Mouse (Mus musculus) stomach, embryonic 15.5 days (tissue): ENCODE measurements around the gene Mms19. TPM values are rescaled to one million over a fixed set of nuclear protein-coding genes. Genes with fewer than 3 reads are reported as not detected.
"Not testable (repeated sequence)": the region's sequence is repeated elsewhere in the genome, so short reads cannot be mapped to it uniquely, and the experiment has no call there.

ENCODE experiments used
- ATAC-seq: fragments of 200-750 bp; cut with Nextera tagmentation; 2 replicates; pipeline ENCODE4 v1.8.0; 2017; ENCODE audit warnings: low read depth, moderate number of reproducible peaks, moderate TSS enrichment; ENCODE audit not compliant: insufficient read depth, low FRiP score
- H3K27ac ChIP-seq: fragments of 300-500 bp; sonication (generic); 2 replicates; pipeline ENCODE4 v1.5.1; 2015; ENCODE audit warnings: mild to moderate bottlenecking, inconsistent platforms
- H3K27me3 ChIP-seq: fragments of 300-500 bp; sonication (generic); replicated peaks from 2 replicates; pipeline ENCODE4 v1.6.1; 2015; ENCODE audit warnings: inconsistent platforms
- H3K36me3 ChIP-seq: fragments of 300-500 bp; sonication (generic); 2 replicates; pipeline ENCODE4 v1.6.1; 2015; ENCODE audit warnings: inconsistent platforms
- H3K4me1 ChIP-seq: fragments of 300-500 bp; sonication (generic); 2 replicates; pipeline ENCODE4 v1.6.1; 2015; ENCODE audit warnings: inconsistent platforms
- H3K4me2 ChIP-seq: fragments of 300-500 bp; sonication (generic); 2 replicates; pipeline ENCODE4 v1.6.1; 2015; ENCODE audit warnings: mild to moderate bottlenecking, inconsistent platforms
- H3K4me3 ChIP-seq: fragments of 300-500 bp; sonication (generic); replicated peaks from 2 replicates; pipeline ENCODE4 v1.5.1; 2015; ENCODE audit warnings: inconsistent platforms
- H3K9ac ChIP-seq: fragments of 300-500 bp; sonication (generic); 2 replicates; pipeline ENCODE4 v1.6.1; 2015; ENCODE audit warnings: inconsistent platforms
- H3K9me3 ChIP-seq: fragments of 300-500 bp; sonication (generic); 2 replicates; pipeline ENCODE4 v1.6.1; 2016; ENCODE audit warnings: inconsistent platforms
- whole genome bisulfite sequencing: fragments of 180-500 bp; shearing (Covaris S2); methylation state at CpG from one replicate; pipeline ENCODE4 v1.1.7; 2015; 5-methylcytosine and 5-hydroxymethylcytosine counted together
- polyA plus RNA-seq: library from polyadenylated mRNA; unstranded; fragments of >200 nt; fragmentation: Nextera tagmentation; extraction: Ambion mirVana; gene quantifications from 2 replicates; pipeline ENCODE4 v1.2.1, GENCODE M21; 2015

Gene Mms19
- polyA plus RNA-seq, 1 experiment from 2014 or later = 28.2 TPM

DNA sequence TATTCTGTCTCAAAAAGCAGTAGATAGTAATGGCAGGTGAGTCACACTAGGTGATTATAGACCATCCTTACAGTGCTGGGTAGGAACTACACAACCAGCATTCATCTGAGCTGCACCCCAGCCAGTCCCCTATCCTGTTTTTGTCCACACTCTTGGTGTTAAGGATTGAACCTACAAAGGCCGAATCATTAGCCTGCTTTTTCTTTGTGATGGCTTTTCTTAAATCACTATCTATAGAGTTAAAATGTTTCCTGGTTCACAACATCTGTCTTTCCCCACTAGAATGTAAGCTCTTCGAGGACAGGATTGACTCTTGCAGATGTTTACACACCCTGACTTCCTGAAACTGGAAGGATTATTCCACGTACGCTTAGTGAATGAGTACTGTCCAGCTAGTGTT, 61.5 kb downstream of the Mms19 start:
- Histone ChIP-seq H3K9me3 (no peaks in the 10 kb centered on the region), H3K27ac (no peak overlapping the region), H3K36me3 (peaks cover 33% of the 10 kb centered on the region), H3K27me3 (no peaks in the 10 kb centered on the region), H3K4me3 (no peak overlapping the region), H3K4me2 (no peak overlapping the region), H3K4me1 (no peaks in the 10 kb centered on the region), H3K9ac (no peak overlapping the region)
- 67% methylated on average over 4 of the region's 4 CpGs for WGBS
- no peak for ATAC-seq

DNA sequence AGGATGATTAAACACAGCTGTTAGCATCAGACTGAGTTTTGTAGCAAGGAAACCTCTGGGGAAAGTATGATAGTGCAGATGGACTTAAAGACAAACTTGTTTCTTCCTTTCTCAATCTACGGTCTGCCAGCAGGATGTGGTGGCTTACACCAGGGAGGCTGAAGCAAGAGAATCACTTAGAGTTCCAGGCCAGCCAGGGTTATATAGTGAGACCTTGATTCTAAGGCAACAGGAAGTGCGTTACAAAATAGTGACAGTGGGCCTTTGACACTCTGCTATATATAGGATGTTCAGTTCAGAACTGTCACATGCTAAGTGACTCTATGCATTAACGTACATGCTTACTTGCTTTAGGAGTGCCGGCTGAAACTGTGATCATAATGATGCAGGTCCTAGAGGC, 64.1 kb downstream of the Mms19 start:
- 79% methylated on average over 4 of the region's 4 CpGs for WGBS
- H3K27ac ChIP-seq = no peak overlapping the region
- no peaks in the 10 kb centered on the region for H3K9me3 ChIP-seq
- ATAC-seq = no peak
- H3K9ac ChIP-seq = no peak overlapping the region
- no peak overlapping the region for H3K4me2 ChIP-seq
- H3K36me3 ChIP-seq = peaks cover 31% of the 10 kb centered on the region
- peaks cover 14% of the 10 kb centered on the region for H3K4me1 ChIP-seq
- H3K4me3 ChIP-seq = no peak overlapping the region
- H3K27me3 ChIP-seq = no peaks in the 10 kb centered on the region

GRCm38 (mm10) chr19:41915294-41915693, 65.7 kb downstream of the Mms19 start:
- Histone ChIP-seq H3K4me3 (no peak overlapping the region), H3K36me3 (peaks cover 29% of the 10 kb centered on the region)
- 85% methylated on average over 3 of the region's 3 CpGs for WGBS

GRCm38 (mm10) chr19:41914592-41914882, 66.4 kb downstream of the Mms19 start:
- ATAC-seq, H3K27me3 ChIP-seq, H3K9ac ChIP-seq, H3K4me3 ChIP-seq, H3K9me3 ChIP-seq, H3K27ac ChIP-seq: not testable (repeated sequence)
- Histone ChIP-seq H3K4me2 (peak overlapping the region; percentile 82; the same call in 1 of the 2 replicates), H3K36me3 (peaks cover 29% of the 10 kb centered on the region), H3K4me1 (peaks cover 14% of the 10 kb centered on the region)

More at GRCm38 (mm10) chr19:41915294-41915693, 65.7 kb downstream of the Mms19 start:
- peaks cover 14% of the 10 kb centered on the region for H3K4me1 ChIP-seq
- no peaks in the 10 kb centered on the region for H3K9me3 ChIP-seq
- ATAC-seq = no peak
- H3K27me3 ChIP-seq = no peaks in the 10 kb centered on the region
- no peak overlapping the region for H3K9ac ChIP-seq
- H3K27ac ChIP-seq = no peak overlapping the region
- H3K4me2 ChIP-seq = no peak overlapping the region

DNA sequence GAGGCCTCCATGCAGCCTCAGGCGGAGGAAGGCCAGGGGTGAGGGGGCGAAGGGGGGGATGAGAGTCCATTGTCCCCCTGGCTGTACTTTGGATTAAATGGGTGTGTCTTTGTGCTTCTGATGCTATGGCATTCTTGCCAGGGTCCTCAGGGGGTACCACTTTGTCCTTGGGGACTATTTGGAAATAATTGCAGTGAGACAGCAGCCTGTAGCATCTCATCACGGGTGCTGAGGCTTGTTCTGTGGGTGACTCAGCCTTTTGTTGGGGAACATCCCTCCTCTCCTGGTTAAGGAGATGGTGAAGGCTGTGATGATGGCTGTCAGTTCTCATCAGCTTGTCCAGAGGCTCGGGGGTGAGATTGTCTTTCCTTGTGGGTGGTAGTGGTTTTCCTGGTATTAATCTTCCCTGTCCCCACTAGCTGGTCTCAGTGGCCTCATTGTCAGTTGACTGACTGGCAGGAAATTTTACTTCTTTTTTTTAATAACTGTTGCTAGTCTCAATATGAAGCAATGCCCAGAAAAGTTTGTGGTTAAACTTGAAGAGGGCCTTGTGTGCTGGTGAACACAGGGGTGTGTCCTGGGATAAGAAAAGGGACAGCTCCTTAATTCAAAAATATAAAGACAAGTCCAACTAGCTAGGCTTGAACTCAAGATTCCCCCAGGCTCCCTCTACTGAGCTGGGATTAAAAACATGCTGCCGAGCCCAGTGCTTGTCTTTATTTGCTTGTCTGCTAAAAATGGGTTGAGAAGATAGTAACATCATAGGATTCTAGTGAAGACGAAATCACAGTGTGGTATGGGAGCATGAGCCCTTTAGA, 67.0 kb downstream of the Mms19 start:
- Histone ChIP-seq H3K9ac (peak overlapping the region; percentile 13; the same call in 1 of the 2 replicates), H3K36me3 (peaks cover 24% of the 10 kb centered on the region), H3K4me3 (peak overlapping the region; percentile 96), H3K27ac (no peak overlapping the region), H3K4me2 (peak overlapping the region; percentile 82), H3K4me1 (peaks cover 14% of the 10 kb centered on the region), H3K27me3 (no peaks in the 10 kb centered on the region), H3K9me3 (no peaks in the 10 kb centered on the region)
- no peak for ATAC-seq
- WGBS = 41% methylated on average over 6 of the region's 6 CpGs

DNA sequence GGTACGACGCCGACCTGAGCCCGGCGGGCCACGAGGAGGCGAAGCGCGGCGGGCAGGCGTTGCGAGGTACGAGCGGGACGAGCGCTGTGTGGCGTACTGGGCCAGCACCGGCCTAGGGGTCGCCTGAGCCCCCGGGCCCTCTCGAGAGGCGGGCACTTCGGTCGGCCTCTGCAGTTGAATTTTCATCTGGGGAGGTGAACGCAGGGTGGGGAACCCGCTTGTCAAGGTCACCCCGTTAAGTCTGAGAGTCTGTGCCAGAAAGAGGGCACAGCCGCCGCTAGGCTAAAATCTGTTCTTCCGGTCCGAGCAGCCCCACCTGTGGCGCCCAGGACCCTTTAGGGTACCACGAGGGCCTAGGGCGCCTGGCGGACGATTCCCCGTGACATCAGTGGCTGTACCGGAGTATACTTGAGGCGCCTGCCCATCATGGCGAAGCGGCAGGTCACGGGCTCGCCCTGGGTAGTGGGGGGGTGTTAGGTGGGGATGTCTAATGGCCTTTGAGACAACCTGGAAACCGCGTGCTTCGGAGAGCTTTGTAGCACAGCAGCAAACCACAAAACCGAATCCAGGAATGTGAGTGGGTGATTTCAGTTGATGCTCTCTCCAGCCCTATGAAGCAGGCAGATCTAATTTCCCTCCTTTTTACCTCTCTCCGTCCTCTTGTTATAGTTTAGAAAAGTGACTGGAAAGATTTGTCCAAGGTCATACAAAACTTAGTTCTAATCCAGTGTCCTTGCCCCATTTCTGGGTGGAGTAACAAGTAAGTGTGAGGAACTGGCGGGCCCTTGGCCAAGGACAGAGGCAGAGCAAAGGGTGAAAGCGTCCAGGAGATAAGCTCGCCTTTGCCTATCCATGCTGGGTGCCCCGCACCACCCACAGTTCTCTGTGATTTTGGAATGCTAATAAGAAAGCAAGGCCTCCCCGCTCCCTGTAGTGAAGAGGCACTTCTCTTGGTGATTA, 68.6 kb downstream of the Mms19 start:
- peaks cover 20% of the 10 kb centered on the region for H3K4me1 ChIP-seq
- H3K27me3 ChIP-seq = no peaks in the 10 kb centered on the region
- no peaks in the 10 kb centered on the region for H3K9me3 ChIP-seq
- peak; percentile 24 for ATAC-seq
- peak overlapping the region; percentile 96 for H3K4me3 ChIP-seq
- peak overlapping the region; percentile 82 for H3K4me2 ChIP-seq
- H3K9ac ChIP-seq = peak overlapping the region; percentile 92
- H3K36me3 ChIP-seq = peaks cover 18% of the 10 kb centered on the region
- WGBS = 1% methylated on average over 53 of the region's 53 CpGs
- H3K27ac ChIP-seq = peak overlapping the region; percentile 93

DNA sequence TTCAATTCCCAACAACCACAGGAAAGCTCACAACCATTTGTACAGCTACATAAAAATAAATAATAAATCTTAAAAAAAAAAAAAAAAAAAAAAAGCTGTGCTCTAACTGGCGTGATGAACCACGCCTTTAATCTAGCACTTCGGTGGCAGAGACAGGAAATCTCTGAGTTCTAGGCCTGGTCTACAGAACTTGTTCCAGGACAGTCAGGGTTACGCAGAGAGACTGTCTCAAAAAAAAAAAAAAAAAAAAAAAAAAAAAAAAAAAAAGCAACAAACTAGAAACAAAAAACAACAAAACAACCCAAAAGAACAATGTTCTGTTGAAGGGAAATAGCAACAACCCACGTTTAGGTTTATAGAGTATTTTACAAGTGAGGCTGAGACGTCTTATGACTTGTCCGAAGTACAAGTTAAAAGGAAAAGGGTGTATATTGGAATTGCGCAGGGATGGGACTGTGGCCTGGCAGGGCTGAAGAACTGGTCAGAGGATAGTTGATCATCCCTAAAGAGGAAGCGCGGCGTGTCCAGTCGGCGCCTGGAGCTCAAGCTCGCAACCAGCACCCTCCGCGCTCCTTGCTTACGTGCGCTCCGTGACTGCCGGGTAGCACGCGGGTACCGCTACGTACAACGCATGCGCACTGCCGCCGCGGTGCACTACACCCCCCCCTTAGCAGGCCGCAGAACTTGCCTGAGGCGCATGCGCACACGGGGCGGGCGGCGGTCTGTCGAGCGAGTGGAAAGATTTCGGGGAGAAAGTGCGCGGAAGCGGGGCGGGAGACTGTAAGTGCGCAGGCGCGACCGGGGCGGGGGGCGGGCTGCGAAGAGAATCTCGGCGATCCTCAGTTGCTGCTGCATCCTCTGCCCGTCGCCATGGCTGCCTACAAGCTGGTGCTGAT, 69.5 kb downstream of the Mms19 start, which contains the start of gene Pgam1:
TSS of gene Pgam1 (plus strand) at position 746 of the 896 bp plus-strand sequence.
- Histone ChIP-seq H3K36me3 (peaks cover 9% of the 10 kb centered on the region; the same call in 1 of the 2 replicates), H3K4me2 (peak within 1 kb of the TSS; percentile 82), H3K9me3 (no peaks in the 10 kb centered on the region), H3K9ac (peak within 1 kb of the TSS; percentile 92), H3K27me3 (no peaks in the 10 kb centered on the region), H3K4me3 (peak within 1 kb of the TSS; percentile 96), H3K27ac (peak within 1 kb of the TSS; percentile 96), H3K4me1 (peaks cover 27% of the 10 kb centered on the region)
- WGBS = 5% methylated on average over 54 of the region's 54 CpGs
- peak; percentile 96 for ATAC-seq

DNA sequence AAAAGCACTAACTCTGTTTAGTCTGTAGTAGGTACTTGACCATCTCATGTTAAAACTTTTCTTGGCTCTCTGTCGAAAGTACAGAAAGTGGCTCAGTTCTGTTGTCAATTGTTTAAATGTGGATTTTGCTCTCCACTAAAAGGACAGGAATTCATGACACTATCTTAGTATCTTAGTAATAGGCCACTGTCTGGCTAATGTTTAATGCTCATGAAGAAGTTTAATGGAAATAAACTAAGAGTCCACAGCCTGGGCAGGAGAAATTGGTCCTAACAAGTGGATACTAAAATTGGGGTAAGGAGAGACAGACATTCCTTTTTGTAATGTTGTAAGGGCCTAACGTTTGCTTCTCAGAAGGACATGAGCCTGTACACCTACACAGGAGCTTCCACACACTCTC, 70.6 kb downstream of the Mms19 start:
- H3K27ac ChIP-seq = no peak overlapping the region
- WGBS = 84% methylated on average over 2 of the region's 2 CpGs

GRCm38 (mm10) chr19:41908736-41909135, 72.2 kb downstream of the Mms19 start:
- Histone ChIP-seq H3K4me2 (no peak overlapping the region), H3K4me3 (no peak overlapping the region), H3K27ac (no peak overlapping the region), H3K36me3 (no peaks in the 10 kb centered on the region), H3K27me3 (no peaks in the 10 kb centered on the region), H3K9ac (no peak overlapping the region), H3K4me1 (peaks cover 21% of the 10 kb centered on the region), H3K9me3 (no peaks in the 10 kb centered on the region)
- no peak for ATAC-seq
- WGBS = 90% methylated on average over 3 of the region's 3 CpGs

More for the DNA sequence above, 70.6 kb downstream of the Mms19 start:
- no peaks in the 10 kb centered on the region for H3K27me3 ChIP-seq
- ATAC-seq = no peak
- H3K4me3 ChIP-seq = no peak overlapping the region
- H3K4me2 ChIP-seq = no peak overlapping the region
- peaks cover 5% of the 10 kb centered on the region; the same call in 1 of the 2 replicates for H3K36me3 ChIP-seq
- H3K9ac ChIP-seq = no peak overlapping the region
- no peaks in the 10 kb centered on the region for H3K9me3 ChIP-seq
- H3K4me1 ChIP-seq = peaks cover 27% of the 10 kb centered on the region

GRCm38 (mm10) chr19:41907079-41907760, 73.7 kb downstream of the Mms19 start:
- 33% methylated on average over 8 of the region's 8 CpGs for WGBS
- no peaks in the 10 kb centered on the region for H3K9me3 ChIP-seq
- no peak overlapping the region for H3K9ac ChIP-seq
- no peaks in the 10 kb centered on the region for H3K36me3 ChIP-seq
- H3K4me3 ChIP-seq = no peak overlapping the region
- no peaks in the 10 kb centered on the region for H3K27me3 ChIP-seq
- peak overlapping the region; percentile 16; the same call in 1 of the 2 replicates for H3K4me2 ChIP-seq
- peaks cover 14% of the 10 kb centered on the region for H3K4me1 ChIP-seq
- peak overlapping the region; percentile 54 for H3K27ac ChIP-seq
- no peak for ATAC-seq
